Mouse (Mus musculus): ENCODE data around the gene Jmjd1c.

The Jmjd1c gene

DNA sequence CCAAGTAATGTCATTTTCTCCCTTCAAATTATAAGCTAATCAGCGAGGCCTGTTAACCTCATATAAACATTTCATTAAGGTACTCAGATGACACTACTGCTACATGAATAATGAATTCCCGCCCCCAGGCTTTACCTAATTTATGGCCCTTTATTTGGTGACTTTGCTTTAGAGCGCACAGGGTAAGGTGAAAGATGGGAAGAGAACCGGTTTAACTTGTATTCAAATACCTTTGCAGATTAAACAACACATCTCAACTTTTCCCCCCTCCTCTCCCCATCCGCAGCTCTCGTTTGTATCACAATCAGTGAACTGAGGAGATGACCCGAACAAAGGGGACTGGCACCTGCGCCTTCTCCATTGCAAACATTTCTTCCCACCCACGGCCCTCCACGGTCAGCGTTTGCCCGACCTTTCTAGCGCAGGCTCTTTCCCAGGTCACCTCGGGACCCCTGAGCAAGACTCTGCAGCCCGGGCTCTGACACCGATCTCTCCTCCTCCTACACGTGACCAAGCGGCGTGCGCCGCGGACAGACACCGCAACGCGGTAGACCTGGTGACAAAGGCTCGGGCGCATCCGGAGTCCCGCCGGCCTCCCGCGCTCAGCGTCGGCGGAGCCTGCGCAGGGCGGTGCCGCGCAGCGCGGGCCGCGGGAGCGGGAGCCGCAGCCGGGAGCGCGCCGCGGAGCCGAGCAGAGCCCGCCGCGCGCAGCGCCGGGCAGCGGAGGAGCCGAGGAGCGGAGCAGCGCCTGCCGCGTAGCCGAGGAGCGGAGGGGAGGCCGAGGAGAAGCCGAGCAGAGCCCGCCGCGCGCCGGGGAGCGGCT lies at the start of gene Jmjd1c:
Gene Jmjd1c (plus strand): TSS at position 328 of the 823 bp plus-strand sequence.
- peak; percentile 77 for DNase-seq

- DNase-seq: no peak
Observed at GRCm38 (mm10) chr10:67047712-67048645, 47.9 kb upstream of the Jmjd1c start.

- DNase-seq: no peak
Observed at GRCm38 (mm10) chr10:67048871-67049615, 46.9 kb upstream of the Jmjd1c start.

DNA sequence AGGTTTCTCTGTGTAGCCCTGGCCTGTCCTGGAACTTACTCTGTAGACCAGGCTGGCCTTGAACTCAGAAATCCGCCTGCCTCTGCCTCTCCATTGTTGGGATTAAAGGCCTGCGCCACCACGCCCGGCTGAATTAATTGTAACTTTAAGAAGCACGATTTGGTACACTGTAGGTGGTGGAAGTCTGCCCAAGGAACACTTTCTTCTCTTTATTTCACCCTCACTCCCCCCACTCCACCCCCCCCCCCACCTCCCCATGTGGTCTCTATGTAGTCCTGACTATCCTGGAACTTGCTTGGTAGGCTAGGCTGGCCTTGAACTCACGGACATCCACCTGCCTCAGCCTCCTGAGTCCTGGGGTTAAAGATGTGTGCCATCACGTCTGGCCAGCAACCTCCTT lies 46.3 kb upstream of the Jmjd1c start:
- no peak for DNase-seq

DNA sequence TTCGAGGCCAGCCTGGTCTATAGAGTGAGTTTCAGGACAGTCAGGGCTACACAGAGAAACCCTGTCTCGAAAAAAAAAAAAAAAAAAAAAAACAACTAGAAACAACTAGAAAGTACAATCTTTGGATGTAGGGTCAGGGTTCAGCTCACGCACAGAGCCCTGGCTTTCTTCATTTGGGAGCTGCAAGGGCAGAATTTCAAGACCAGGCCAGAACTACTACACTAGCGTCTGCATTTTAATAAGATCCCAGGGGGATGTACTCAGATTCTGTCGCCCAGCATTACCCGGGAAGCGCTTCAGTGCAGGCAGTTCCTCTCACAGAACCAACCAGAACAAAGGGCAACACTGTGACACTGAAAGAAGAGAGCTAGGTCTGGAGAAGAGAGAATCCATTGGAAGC lies 45.2 kb upstream of the Jmjd1c start:
- DNase-seq: no peak

- no peak for DNase-seq
Observed at GRCm38 (mm10) chr10:67051466-67051865, 44.5 kb upstream of the Jmjd1c start.

DNA sequence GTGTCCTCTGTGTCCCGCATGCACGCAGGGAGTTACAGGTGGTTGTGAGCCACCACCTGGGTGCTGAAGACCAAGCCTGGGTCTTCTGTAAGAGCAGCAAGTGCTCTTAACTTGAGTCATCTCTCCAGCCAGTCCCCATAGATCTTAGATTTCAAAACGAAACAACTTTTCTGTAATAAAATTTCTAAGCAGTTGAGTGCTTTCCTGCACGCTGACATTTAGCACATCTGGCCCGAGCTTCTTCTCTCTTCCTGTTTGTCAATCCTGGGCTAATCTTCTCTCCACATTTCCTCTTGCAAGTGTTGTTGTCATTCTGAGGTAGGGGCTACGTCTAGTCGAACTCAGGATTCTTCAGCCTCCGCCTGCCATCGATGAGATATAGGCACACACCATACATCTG lies 43.5 kb upstream of the Jmjd1c start:
- no peak for DNase-seq

GRCm38 (mm10) chr10:67053475-67053874 lies 42.5 kb upstream of the Jmjd1c start:
- no peak for DNase-seq

- DNase-seq: no peak
Observed at GRCm38 (mm10) chr10:67055867-67056856, 39.8 kb upstream of the Jmjd1c start.

DNA sequence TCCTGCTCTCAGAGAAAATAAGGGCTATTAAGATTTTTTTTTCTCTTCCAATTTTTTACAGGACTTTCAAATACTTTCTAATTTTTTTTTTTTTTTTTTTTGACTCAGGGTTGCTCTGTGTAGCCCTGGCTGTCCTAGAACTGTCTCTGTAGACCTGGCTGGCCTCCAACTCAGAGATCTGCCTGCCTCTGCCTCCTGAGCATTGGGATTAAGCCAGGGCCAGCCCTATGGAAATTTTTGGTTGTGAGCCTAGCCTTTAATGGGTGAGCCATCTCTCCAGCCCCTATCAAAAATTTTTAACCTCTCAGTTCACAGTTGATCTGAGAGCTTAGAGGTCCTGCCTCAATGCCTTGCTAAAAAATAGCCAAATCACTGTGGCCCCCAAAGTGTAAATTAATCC lies 38.7 kb upstream of the Jmjd1c start:
- DNase-seq: no peak

DNA sequence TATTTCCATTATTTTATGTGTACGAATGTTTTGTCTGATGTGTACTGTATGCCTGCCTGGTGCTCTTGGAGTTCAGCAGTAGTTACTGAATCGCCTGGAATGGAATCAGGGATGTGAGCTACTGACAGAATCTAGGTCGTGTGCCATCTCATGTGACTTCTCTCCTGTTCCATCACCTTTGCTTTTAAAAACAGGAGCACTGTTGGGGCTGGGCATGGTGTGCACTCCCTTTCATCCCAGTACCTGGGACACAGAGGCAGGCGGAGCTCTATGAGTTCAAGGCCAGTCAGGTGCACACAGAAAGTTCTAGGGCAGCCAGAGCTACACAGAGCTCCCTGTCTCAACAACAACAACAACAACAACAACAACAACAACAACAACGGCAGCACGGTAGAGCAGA lies 38.2 kb upstream of the Jmjd1c start:
- no peak for DNase-seq

DNA sequence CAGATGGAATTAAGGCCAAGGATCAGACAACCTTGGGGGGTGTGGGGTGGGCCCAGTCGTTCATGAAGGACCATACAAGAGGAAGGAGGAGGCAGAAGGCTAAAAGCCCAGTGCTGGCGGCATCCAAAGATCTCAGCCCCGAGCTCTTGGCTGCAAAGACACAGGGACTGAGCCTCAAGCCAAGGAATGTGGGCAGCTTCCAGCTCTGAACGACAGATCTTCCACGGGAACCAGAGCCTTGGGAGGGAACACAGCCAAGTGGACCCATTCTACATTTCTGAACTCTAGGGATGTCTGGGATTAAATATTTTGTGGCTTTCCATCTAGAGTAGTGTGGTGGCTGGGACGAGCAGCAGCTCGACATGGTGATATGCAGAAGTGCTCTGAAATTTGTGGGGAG lies 37.6 kb upstream of the Jmjd1c start:
- DNase-seq: no peak

DNA sequence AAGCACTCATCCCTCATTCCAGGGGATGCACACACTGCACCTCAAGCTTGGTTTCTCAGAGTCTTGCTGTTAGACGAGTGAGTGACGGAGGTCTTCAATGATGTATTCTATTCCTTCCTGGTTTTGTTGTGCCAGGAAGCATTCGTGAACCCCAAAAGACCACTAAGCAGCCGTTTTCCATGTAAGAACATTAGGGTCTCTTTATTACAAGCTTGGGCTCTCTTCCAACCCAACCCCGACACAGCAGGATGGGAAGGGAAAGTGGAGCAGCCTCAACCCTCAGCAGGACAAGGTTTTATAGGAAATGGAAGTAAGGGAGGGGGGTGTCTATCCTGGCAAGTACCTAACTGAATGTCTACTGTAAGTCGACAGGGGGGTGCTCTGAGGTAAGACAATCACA lies 37.2 kb upstream of the Jmjd1c start:
- no peak for DNase-seq

GRCm38 (mm10) chr10:67061367-67061801 lies 34.5 kb upstream of the Jmjd1c start:
- no peak for DNase-seq

GRCm38 (mm10) chr10:67061823-67062222 lies 34.1 kb upstream of the Jmjd1c start:
- DNase-seq: no peak

- DNase-seq: no peak
Observed at GRCm38 (mm10) chr10:67065277-67065887, 30.5 kb upstream of the Jmjd1c start.

- DNase-seq: no peak
Observed at GRCm38 (mm10) chr10:67065927-67066326, 30.0 kb upstream of the Jmjd1c start.

DNA sequence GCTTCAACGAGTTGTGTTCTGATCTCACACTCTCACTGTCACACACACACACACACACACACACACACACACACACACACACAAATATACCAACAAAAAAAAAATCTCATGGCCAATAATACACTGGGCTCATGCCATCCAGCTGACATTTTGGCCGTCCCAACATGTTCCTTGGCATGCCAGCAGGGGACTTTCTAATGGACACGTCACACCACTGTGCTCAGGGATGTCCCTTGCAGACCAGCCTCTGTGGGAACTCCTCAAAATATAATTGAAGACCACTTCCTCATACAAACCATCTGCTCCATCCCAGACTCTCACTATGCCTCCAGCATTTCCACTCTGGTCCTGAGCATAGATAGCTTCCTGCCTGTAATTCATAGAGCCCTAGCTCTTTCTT lies 29.5 kb upstream of the Jmjd1c start:
- no peak for DNase-seq

DNA sequence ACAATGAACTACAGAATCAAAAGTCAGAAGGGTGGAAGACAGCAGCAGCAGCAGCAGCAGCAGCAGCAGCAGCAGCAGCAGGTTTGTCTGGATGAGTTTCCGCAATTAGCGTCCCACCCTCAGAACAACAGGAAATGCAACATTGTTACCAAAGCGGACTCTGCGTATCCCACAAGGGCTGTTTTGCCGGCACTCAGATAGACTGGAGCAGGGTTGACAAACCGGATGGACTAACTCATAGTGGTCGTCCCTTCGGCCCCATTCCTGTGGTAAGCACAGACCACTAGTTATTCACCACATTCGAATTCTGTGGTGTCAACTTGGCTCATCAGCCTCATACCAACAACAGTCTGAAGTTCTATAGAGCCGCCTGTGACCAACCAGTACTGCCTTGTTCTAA lies 26.9 kb upstream of the Jmjd1c start:
- DNase-seq: peak; percentile 17

DNA sequence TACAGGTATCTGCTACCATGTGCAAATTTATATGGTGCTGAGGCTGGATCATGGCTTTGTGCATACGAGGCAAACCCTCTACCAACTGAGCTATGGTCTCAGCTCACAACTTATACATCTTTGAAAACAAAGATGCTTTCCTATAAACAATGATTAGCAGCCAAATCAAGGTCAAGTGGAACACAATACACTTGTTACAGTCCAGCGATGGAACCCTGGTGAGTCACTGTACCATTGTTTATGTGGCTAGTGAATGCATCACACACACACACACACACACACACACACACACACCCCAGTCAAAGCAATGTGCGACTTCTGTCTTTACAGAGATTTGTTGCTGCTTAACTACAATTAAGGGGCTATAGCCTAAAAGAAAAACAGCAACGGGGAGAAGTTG lies 24.5 kb upstream of the Jmjd1c start:
- DNase-seq: no peak

DNA sequence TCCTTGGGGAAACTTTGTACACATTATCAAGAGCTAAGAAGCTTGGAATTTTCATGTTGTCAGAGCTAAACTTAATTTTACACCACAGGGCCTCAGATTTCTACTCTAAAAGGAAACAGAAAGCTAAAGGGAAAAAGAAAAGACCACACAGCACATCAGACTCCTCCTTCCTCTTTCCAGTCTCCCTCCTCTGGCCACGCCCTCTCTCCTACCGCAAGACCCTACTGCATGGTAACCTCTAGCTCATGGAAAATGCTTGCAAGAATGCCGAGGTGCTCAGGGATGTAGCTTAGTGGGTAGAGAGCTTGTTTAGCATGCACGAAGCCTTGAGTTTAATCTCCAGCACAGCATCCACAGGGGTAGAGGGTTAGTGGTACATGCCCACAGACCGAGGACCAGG lies 24.0 kb upstream of the Jmjd1c start:
- DNase-seq: no peak
